Mouse (Mus musculus) adrenal gland, adult 18-20 months (tissue): ENCODE data around the gene Smchd1. TPM values are rescaled to one million over a fixed set of nuclear protein-coding genes. Genes with fewer than 3 reads are reported as not detected.
"Not testable (repeated sequence)": the region's sequence is repeated elsewhere in the genome, so short reads cannot be mapped to it uniquely, and the experiment has no call there.

Source experiments
- DNase-seq, 2 experiments: peaks; one replicate each; pipeline ENCODE4 v3.0.0; 2021 to 2022; ENCODE audit warnings: low spot score in 2 of 2
- total RNA-seq, 2 experiments: library from RNA; stranded (reverse); gene quantifications; 1 replicate in 1 of 2; 2 replicates in 1 of 2; pipeline ENCODE4 v1.2.3; 2021

The Smchd1 gene
- total RNA-seq, 2 experiments from 2014 or later, result 38.9 to 51.1 TPM

GRCm38 (mm10) chr17:71457361-71457760, 17.8 kb downstream of the Smchd1 start:
- DNase-seq, result not testable (repeated sequence)

DNA sequence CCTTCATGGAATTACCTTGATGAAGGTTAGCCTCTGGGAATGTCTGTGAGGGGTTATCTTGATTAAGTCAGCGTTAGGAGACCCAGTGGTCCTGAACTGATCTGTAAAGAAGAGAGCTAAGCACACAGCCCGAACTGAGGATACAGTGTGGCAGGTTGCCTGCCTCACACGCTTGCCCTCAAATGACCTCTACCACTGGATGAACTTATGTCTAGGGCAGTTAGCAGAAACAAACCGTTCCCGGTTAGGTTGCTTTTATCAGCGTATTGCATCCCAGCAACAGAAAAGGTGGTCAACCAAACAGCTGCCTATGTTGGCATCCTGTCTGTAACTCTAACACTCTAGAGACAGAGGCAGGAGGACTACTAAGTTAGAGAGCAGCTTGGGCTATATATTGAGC, 30.0 kb downstream of the Smchd1 start:
- DNase-seq, result no peak

DNA sequence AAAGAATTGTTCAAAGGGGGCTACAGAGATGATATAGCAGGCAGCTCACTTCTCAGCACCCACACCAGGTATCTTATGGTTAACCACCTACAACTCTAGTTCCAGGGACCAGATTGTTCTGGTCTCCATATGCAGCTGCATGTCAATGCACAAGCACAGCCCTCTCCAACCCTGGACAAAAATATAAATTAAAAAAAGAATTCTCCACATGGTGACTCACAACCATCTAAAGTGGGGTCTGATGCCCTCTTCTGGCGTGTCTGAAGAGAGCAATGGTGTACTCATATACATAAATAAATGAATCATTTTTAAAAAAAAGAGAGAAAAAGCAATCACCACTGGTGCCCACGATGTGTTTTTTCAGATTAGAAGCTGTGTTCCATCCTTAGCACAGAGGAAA, 30.4 kb downstream of the Smchd1 start:
- no peak for DNase-seq

DNA sequence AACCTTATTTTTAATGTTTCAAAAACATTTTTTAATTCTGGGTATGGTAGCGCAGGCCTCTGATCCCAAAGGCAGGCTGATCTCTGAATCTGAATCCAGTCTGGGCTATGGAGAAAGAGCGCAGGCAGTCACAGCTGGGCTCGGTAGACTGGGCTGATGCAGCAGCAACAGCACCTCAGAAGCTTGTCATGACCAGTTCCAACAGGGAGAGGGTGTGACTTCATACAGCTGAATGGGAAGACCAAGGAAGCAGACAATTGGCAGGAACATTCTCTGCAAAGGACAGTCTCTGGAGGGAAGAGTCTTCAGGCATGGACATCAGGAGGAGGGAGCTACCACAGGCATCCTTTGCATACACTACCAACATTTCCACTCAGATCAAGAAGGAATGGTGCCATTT, 31.0 kb downstream of the Smchd1 start:
- no peak for DNase-seq

DNA sequence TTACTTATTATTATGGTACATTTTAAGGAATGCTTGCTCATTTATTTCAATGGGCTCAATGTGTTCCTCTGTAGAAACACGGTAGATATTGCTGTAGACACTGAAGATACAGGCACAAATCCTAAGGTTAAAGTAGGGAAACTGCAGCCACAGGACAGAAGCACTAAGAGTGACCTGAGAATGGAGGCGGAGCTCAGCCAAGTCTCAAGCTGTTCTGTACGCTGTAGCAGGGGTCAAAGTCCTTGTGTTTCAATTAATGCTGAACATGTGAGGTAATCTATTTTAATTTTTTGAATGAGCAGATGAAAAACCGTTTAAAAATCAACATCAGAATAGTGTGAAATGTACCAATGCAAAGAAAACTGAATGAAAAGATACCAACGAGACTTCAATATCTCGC, 31.9 kb downstream of the Smchd1 start:
- DNase-seq, result no peak

DNA sequence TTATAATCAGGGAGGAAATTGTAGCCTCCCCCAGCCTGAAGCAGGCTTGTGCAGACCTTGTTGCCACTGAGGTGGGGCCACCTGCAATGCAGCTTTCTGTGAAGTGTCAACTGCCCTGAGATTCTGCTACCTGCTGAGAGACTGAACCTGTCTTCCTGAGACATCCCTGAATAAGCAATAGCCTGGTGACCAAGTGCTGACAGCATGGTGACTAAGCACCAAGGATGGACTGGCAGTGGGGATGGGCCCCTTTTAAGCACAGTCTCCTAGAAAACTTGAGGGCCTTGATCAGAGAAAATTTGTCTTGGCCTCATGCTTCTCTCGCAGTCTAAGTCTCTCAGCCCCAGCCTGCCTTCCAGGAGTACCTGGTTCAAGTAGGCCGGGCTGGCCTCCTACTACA, 52.6 kb downstream of the Smchd1 start:
- not testable (repeated sequence) for DNase-seq

- not testable (repeated sequence) for DNase-seq
Observed at GRCm38 (mm10) chr17:71419448-71419847, 55.7 kb downstream of the Smchd1 start.

DNA sequence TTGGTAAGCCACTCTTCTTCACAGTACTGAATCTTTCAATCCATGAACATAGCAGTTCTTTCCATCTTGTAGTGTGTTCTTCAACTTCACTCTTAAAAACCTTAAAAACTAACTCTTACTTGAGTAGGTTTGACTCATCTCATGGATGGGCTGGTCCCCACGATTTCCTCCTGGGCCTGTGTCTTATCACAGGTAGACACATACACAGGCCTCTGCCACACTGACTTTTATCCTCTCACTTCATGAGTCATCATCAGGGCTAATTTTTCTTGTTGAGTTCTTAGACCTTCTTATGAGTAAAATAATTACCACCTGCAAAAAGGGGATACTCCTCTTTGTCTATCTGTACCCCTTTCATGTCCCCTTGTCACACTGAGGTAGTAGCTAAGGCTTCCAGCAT, 58.1 kb downstream of the Smchd1 start:
- DNase-seq, result no peak

GRCm38 (mm10) chr17:71387401-71387800, 87.7 kb downstream of the Smchd1 start:
- DNase-seq, result no peak

DNA sequence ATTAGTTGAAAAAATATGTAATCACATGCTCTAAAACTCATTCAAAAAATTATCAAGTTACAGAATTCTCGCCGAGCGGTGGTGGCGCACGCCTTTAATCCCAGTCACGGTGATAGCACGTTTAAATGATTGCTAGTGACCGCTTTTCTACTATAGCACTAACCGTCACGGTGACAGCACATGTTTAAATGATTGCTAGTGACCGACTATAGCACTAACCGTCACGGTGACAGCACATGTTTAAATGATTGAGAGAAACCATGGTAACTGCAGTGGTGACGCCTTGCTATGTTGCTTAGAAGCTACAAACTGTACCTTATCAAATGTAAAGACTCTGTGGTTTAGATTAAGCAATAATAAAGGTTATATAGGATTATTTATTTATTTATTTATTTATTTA, 94.8 kb downstream of the Smchd1 start:
- no peak for DNase-seq

DNA sequence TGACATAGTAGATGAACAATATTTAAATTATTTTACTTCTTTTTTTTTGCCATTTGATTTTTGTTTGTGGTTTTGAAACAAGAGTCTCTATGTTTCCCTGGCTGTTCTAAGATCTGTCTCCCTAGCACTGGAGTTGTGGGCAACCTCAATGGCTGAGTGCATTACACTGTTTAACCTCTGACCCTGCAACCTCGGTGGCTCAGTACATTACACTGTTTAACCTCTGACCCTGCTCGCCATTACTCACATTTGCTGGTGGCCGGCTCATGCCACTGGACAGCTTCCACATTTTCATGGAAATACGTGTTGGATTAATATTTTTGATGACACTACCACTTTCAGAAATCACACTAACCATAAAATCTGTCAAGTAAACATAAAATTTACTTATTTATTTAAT, 97.2 kb downstream of the Smchd1 start:
- no peak for DNase-seq

- DNase-seq, result no peak
Observed at GRCm38 (mm10) chr17:71355526-71355925, 119.6 kb downstream of the Smchd1 start.

GRCm38 (mm10) chr17:71354205-71354604, 120.9 kb downstream of the Smchd1 start:
- DNase-seq, result no peak

- no peak for DNase-seq
Observed at GRCm38 (mm10) chr17:71348188-71348587, 127.0 kb downstream of the Smchd1 start.

- no peak for DNase-seq
Observed at GRCm38 (mm10) chr17:71342006-71342405, 133.1 kb downstream of the Smchd1 start.

- DNase-seq, result no peak
Observed at GRCm38 (mm10) chr17:71338627-71339026, 136.5 kb downstream of the Smchd1 start.

GRCm38 (mm10) chr17:71337546-71337945, 137.6 kb downstream of the Smchd1 start:
- DNase-seq, result no peak

- no peak for DNase-seq
Observed at GRCm38 (mm10) chr17:71336421-71336820, 138.7 kb downstream of the Smchd1 start.

GRCm38 (mm10) chr17:71332298-71332697, 142.8 kb downstream of the Smchd1 start:
- DNase-seq, result no peak

DNA sequence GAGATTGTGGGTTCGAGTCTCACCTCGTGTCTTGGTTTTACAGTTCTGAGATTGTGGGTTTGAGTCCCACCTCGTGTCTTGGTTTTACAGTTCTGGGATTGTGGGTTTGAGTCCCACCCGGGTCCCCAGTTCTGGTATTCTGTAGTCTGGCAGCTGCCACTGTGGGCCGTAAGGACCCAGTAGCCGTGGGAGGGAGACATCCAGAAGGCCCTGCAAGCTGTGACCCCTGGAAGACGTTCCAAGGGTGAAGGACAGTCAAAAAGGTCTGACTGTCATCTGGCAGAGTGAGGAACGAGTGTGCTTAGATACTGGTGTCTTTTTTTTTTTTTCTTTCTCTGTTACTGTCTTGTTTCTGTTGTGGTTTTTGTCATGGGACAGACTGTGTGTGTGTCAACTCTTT, 154.4 kb downstream of the Smchd1 start:
- not testable (repeated sequence) for DNase-seq

GRCm38 (mm10) chr17:71319361-71319760, 155.8 kb downstream of the Smchd1 start:
- DNase-seq, result no peak

DNA sequence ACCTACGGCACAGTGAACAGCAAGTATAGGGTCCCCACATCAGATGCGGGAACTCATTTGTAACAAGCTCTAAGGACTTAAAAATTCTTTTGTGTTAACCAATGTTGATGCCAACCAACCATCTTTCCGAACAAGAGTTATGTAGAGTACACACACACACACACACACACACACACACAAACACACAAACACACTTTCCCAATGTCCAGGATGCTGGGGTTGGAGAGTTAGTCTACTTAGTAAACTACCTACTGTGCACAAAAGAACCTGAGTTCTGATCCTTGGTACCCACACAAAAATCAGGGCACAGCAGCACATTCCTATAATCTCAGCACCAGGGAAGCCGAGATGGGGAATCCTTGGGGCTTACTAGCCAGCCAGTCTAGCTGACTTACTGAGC, 157.6 kb downstream of the Smchd1 start:
- DNase-seq, result no peak

- no peak for DNase-seq
Observed at GRCm38 (mm10) chr17:71314315-71314714, 160.8 kb downstream of the Smchd1 start.
